Comparison of ENCODE assay signal across 25 mouse cellular contexts in genomic region chr2:69175296-69175695, GRCm38 (mm10). TPM values are rescaled to one million over a fixed set of nuclear protein-coding genes. Genes with fewer than 3 reads are reported as not detected.
A peak's percentile ranks its signal among the peaks of the same experiment; 100 is the strongest.
DNase-seq lines count a peak whose midpoint lies in the region; ATAC-seq and TF ChIP-seq lines count a peak whose summit lies in the region.
"Had no signal": no experiment of that assay in that cellular context is flagged by ENCODE, and none has a peak within 500 bp of the region (broad histone marks: within the 10 kb centered on the region; RNA-seq: fewer than 3 reads in every experiment).

No protein-coding gene starts in this region.

- WGBS in kidney, postnatal 0 days: 44% methylated on average over 5 of the region's 5 CpGs

- H3K4me3 ChIP-seq in kidney, postnatal 0 days (replicated peaks; ENCODE audit: low read depth, low read length): no peak overlapping the region
- H3K4me3 ChIP-seq: hindbrain, embryonic 15.5 days; midbrain, embryonic 13.5 days; stomach, embryonic 15.5 days had no signal

- TF ChIP-seq CTCF in kidney, postnatal 0 days (IDR thresholded peaks at IDR 0.05; ENCODE audit: low read depth): no peak

- H3K27ac ChIP-seq in kidney, postnatal 0 days: no peak overlapping the region
- H3K27ac ChIP-seq: hindbrain, embryonic 15.5 days; midbrain, embryonic 13.5 days; stomach, embryonic 15.5 days had no signal

- no peaks in the 10 kb centered on the region for H3K4me1 ChIP-seq in kidney, postnatal 0 days (replicated peaks; ENCODE audit: insufficient read depth, low read length)
- H3K4me1 ChIP-seq: hindbrain, embryonic 15.5 days; midbrain, embryonic 13.5 days; stomach, embryonic 15.5 days had no signal

- no peak overlapping the region for H3K4me2 ChIP-seq in kidney, postnatal 0 days (ENCODE audit: low read length)
- H3K4me2 ChIP-seq: hindbrain, embryonic 15.5 days; midbrain, embryonic 13.5 days; stomach, embryonic 15.5 days had no signal

- H3K36me3 ChIP-seq in kidney, postnatal 0 days (ENCODE audit: insufficient read depth, low read length): no peaks in the 10 kb centered on the region
- H3K36me3 ChIP-seq: hindbrain, embryonic 15.5 days; midbrain, embryonic 13.5 days; stomach, embryonic 15.5 days had no signal

- no peak for DNase-seq in frontal cortex, postnatal 10 days (ENCODE audit: low spot score in 2 of 2)
- DNase-seq in kidney, postnatal 0 days (ENCODE audit: low spot score): peak; percentile 32
- DNase-seq in kidney, postnatal 14 days: no peak
- DNase-seq in right cerebral cortex, adult 18-20 months: peak; percentile 51
- no peak for DNase-seq in right cerebral cortex, postnatal 4 days
- no peak for DNase-seq in retina, embryonic 14.5 days (ENCODE audit: low spot score)
- DNase-seq: adrenal gland, adult 8-10 months; cerebellum, adult 8-10 months; gastrocnemius, postnatal 25 days; heart, postnatal 36 days; kidney, adult 8-10 months; layer of hippocampus, postnatal 36 days; thymus, adult 18-20 months; thymus, postnatal 36 days had no signal

- H3K9me3 ChIP-seq in kidney, postnatal 0 days (replicated peaks; ENCODE audit: low read length): no peaks in the 10 kb centered on the region
- H3K9me3 ChIP-seq: hindbrain, embryonic 15.5 days; midbrain, embryonic 13.5 days; stomach, embryonic 15.5 days had no signal

- peak; percentile 97 for ATAC-seq in frontal cortex, adult (ENCODE audit: low TSS enrichment)
- ATAC-seq in kidney, postnatal 0 days (replicated peaks; ENCODE audit: low FRiP score, low read depth): no peak
- ATAC-seq: activated CD4-positive, CD25-positive, alpha-beta regulatory T cell, adult 4 months; forebrain, embryonic 14.5 days; lung, postnatal 0 days; midbrain, embryonic 13.5 days had no signal

- no peak overlapping the region for H3K9ac ChIP-seq in kidney, postnatal 0 days (ENCODE audit: low read depth, low read length)
- H3K9ac ChIP-seq: hindbrain, embryonic 15.5 days; midbrain, embryonic 13.5 days; stomach, embryonic 15.5 days had no signal

- H3K27me3 ChIP-seq in kidney, postnatal 0 days (ENCODE audit: insufficient read depth, low read length): no peaks in the 10 kb centered on the region
- H3K27me3 ChIP-seq: hindbrain, embryonic 15.5 days; midbrain, embryonic 13.5 days; stomach, embryonic 15.5 days had no signal

RNA-seq across cellular contexts. Expression of gene Spc25, which starts 30.7 kb away (rescaled TPM):
- polyA plus RNA-seq in kidney, postnatal 0 days (2015; fragmentation: Nextera tagmentation; extraction: Ambion mirVana): 165 and 184 TPM in 2 replicates

RNA-seq across cellular contexts. Expression of gene G6pc2, which starts 35.6 kb away (rescaled TPM):
- polyA plus RNA-seq in kidney, postnatal 0 days (2015; fragmentation: Nextera tagmentation; extraction: Ambion mirVana): 4.4 and 4.8 TPM in 2 replicates
- polyA plus RNA-seq: activated CD4-positive, CD25-positive, alpha-beta regulatory T cell, adult 4 months; embryonic facial prominence, embryonic 14.5 days; heart, embryonic 14.5 days; liver, adult 2 months; liver, embryonic 16.5 days; lung, postnatal 0 days; midbrain, embryonic 13.5 days had no signal

RNA-seq across cellular contexts. Expression of gene Nostrin, which starts 39.7 kb away (rescaled TPM):
- polyA plus RNA-seq in kidney, postnatal 0 days (2015; fragmentation: Nextera tagmentation; extraction: Ambion mirVana): 9.8 and 10.3 TPM in 2 replicates

Comparison
In these comparisons a context has a peak if more than half of its experiments do, and no peak if none do; other contexts are left out.
1. DNase-seq: peak in kidney, postnatal 0 days (single experiment) and right cerebral cortex, adult 18-20 months (single experiment); none in frontal cortex, postnatal 10 days (0 of 2), kidney, postnatal 14 days (single experiment), right cerebral cortex, postnatal 4 days (single experiment) and retina, embryonic 14.5 days (single experiment).